Mouse (Mus musculus): ENCODE results near the gene Cdc37l1.
"Not testable (repeated sequence)": the region's sequence is repeated elsewhere in the genome, so short reads cannot be mapped to it uniquely, and the experiment has no call there.

Gene Cdc37l1

DNA sequence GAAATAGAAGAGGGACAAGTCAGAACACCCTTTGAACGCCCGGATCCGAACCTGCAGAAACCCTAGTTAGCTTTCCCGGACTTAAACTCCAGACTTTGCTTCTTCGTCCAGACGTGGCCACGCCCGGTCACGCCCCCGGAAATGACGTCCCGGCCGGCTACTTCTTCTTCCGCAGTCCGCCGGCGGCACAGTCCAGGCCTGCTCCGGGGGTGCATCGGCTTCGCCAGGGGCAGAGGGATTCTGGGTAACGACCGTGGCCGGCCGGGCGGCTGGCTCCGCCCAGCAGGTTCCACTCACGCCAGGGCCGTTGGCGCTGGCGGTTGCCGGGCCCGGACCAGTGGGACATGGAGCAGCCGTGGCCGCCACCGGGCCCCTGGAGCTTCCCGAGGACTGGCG, at the start of gene Cdc37l1:
Gene Cdc37l1, plus strand, starts transcription at position 159 of the 396 bp plus-strand sequence.
- in situ Hi-C loops (cut with MboI, MseI): no loop called here

DNA sequence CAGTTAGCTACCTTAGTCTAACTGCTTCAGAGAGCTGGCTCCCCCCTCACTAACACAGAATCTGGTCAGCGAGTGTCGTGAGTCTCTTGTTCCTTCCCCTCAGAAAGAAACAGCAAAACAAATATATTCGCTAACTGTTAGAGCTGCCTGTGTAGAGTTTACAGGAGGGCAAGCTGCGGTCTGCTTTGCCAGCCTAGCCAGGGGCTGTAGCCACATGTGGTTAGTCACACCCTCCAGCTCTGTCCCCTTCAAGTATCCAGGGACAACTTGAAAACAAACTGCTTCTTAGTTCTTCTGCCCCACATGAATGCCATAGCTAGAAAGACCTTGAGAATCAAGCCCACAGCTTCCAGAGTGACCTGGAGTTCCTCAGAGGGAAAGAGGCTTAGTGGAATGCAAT, 48.9 kb upstream of the Cdc37l1 start:
- in situ Hi-C loops (cut with MboI, MseI): loop anchor here (10.0 kb wide), 1 partner anchor 1674 kb away; no protein-coding TSS in a partner anchor

DNA sequence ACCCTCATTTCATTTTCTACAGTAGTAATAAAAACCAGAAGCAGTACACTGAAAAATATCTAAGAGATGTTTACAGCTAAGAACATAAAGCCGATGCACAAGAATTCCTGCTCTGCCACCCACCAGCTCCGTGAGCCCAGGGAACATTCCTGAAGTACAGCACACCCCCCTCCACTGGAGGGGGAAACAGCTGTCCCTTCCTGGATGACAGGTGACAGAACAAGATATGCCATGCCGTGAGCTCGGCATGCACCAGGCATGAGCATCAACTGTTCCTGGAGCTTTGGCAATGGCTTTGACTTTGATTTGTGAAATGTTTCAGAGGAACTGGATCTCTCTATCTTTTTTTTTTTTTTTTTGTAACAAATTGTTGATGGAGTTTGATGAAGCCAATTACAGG, 43.4 kb upstream of the Cdc37l1 start:
- in situ Hi-C loops (cut with MboI, MseI): loop anchor here (10.0 kb wide), 1 partner anchor 1668 kb away; no protein-coding TSS in a partner anchor

DNA sequence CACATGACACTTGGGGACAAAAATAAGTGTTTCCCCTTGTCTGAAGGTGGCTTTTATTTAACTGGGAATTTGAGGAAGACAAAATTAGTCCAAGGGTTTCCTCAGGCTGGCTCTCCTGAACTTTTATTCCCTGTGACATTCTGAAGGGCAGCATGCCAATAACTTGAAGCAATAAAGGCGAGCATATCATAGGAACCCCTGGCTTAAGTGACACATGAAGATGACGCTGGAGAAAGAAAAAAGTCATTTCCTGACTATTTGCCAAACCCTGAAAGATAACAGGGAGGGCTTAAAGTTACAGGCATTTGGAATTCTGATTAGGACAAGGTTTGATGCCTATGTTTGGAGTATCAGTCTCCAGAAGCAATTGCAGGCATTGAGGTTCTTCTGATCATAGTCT, 42.8 kb upstream of the Cdc37l1 start:
- in situ Hi-C loops (cut with MboI, MseI): loop anchor here (10.0 kb wide), 1 partner anchor 1667 kb away; no protein-coding TSS in a partner anchor

DNA sequence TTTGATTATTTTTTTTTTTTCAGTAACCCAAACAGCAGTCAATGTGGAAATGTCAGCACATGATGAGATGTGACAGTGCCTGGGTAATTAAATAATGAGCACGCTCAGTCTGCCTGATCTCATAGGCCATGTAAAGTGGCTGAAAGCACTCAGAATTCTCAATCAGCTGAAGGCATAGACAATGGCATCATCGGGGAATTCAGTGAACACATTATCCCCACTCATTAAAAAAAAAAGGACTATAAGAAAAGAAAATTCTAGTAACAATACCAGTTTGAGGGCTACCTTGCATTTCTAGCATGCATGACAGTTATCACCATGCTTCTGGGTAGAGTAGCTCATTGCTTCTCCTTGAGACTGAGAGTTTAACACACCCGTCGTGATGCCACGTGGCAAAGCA, 38.9 kb upstream of the Cdc37l1 start:
- in situ Hi-C loops (cut with MboI, MseI): no loop called here

DNA sequence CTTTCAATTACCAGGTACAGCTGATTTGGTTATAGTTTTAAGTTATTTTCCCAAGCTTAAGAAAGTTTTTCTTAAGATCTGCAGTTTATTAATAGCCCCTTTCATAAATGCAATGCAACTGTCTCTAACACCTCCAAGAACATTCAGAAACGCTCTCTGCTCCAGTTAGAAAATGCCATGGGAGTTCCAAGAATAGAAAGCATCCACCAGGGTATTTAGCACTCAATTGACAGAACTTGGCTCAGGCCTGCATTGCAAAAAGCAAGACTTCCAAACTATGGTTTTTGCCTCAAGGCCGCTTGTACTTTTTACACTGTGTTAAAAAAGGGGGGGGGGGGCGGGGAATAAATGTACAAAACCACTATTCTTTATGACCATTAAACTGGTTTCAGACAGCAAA, 27.0 kb upstream of the Cdc37l1 start:
- in situ Hi-C loops (cut with MboI, MseI): no loop called here

DNA sequence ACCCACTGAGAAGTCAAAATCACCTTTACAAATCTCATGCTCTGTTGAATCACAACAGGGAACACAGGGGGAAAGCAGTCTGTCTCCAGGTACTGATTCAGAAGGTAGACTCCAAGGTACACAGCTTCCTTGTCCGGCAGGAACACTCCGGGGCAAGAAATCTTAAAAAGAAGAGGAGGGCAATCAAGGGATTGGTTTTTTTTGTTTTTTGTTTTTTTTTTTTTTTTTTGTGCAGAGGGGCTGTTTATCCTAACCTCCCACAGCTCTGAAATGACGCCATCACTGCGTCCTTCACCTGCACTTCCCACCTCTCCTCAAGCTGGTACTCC, 26.7 kb upstream of the Cdc37l1 start:
- in situ Hi-C loops (cut with MboI, MseI): no loop called here

DNA sequence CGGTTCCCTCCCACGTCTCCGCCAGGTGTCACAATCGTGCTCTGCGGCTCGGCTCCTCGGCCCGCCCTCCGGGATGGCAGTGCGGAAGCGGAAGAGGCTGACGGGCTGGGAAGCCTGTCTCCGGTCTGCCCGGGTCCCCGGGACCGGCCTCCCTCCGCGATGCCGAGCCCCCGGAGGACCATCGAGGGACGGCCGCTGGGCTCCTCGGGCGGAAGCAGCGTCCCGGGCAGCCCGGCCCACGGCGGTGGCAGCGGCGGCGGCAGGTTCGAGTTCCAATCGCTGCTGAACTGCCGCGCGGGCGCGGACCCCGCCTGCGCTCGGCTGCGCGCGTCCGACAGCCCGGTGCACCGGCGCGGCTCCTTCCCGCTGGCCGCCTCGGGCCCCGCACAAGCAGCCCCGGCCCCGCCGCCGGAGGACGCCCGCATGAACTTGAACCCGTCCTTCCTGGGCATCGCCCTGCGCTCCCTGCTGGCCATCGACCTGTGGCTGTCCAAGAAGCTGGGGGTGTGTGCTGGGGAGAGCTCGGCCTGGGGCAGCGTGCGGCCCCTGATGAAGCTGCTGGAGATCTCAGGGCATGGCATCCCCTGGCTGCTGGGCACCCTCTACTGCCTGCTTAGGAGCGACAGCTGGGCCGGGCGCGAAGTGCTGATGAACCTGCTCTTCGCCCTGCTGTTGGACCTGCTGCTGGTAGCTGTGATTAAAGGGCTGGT, 26.2 kb upstream of the Cdc37l1 start, which contains the start of gene Plpp6:
Gene Plpp6, plus strand, starts transcription at position 112 of the 710 bp plus-strand sequence.
- in situ Hi-C loops (cut with MboI, MseI): no loop called here

DNA sequence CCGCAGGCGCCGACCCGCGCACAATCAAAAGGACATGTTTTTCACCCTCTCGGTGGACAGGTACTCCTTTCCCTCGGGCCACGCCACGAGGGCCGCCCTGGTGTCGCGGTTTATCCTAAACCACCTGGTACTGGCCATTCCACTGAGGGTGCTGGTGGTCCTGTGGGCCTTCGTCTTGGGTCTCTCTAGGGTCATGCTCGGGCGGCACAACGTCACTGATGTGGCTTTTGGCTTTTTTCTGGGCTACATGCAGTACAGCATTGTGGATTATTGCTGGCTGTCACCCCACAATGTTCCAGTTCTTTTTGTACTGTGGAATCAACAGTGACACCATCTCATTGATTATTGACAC, 25.6 kb upstream of the Cdc37l1 start:
- in situ Hi-C loops (cut with MboI, MseI): no loop called here

DNA sequence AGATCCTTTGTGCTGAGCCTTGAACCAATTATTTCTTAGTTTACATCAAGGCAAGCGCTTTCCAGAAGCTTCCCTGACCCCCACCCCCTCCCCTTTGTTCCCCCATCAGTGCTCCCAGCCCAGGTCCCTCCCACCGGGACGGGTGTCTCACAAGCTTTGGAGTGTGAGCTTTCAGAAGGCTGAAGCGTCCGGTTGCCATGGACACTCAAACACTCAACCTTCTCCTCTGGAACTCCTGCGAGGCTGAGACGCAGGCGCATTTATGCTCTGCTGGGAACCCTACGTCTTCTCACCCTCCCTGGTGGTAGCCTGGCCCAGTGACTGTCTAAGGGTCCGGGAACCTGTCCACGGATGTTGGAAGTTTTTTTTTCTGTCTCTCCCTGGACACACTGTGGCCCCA, 22.5 kb upstream of the Cdc37l1 start, which contains the start of gene 4430402I18Rik:
Gene 4430402I18Rik, minus strand, starts transcription at position 149 of the 400 bp plus-strand sequence.
- in situ Hi-C loops (cut with MboI, MseI): no loop called here

DNA sequence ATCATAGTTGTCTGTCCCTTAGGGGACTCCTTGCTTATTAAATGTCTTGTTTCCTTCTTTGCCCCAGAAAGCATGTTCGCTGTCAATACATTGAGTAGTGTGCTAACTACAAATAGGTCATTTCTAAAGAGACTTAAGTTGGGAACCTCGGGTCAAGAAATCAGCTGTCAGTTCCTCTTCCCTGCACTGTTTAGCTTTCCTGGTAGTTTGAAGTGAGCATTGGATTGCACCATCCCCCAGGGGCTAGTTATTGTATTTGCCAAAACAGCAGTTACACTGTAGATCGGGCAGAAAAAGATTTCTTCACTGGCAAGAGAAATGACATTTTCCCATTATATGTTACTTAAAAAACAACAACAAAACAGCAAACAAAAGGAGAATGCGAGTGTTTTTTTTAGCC, 22.0 kb upstream of the Cdc37l1 start:
- in situ Hi-C loops (cut with MboI, MseI): no loop called here

DNA sequence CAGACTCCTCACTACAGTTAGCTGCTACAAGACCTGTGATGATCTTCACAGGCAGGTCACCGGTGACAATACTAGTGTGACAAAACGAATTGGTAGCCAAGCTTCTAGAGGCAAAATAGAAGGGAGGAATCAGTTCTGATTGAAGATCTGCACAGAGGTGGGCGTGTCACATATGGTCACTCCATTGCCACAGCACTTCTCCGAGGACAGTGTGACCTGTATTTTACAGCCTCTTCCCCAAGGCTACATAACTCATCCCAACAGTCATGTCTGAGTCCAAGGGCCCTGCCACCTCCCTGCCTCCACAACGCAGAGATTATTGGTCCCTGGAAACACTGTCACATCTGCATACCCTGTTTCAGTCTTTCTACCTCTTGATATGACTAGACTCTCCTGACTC, 20.9 kb upstream of the Cdc37l1 start:
- in situ Hi-C loops (cut with MboI, MseI): no loop called here

DNA sequence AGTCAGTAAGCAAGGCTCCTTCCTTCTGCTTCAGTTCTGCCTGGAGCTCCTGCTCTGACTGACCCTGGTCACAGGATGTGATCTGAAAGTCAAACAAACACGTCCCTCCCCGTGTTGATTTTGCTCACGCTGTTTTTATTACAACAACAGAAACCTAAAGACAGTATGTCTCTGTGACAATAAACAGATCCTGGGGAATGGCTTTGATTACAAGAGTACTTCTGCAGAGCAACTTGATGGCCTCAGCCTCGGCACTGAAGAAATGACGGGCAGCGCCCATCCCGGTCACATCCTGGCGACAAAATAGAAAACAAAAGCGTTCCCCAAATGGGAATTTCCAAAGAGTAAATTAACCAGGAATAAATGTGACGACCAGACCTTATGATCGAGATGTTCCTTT, 19.9 kb upstream of the Cdc37l1 start:
- in situ Hi-C loops (cut with MboI, MseI): no loop called here

DNA sequence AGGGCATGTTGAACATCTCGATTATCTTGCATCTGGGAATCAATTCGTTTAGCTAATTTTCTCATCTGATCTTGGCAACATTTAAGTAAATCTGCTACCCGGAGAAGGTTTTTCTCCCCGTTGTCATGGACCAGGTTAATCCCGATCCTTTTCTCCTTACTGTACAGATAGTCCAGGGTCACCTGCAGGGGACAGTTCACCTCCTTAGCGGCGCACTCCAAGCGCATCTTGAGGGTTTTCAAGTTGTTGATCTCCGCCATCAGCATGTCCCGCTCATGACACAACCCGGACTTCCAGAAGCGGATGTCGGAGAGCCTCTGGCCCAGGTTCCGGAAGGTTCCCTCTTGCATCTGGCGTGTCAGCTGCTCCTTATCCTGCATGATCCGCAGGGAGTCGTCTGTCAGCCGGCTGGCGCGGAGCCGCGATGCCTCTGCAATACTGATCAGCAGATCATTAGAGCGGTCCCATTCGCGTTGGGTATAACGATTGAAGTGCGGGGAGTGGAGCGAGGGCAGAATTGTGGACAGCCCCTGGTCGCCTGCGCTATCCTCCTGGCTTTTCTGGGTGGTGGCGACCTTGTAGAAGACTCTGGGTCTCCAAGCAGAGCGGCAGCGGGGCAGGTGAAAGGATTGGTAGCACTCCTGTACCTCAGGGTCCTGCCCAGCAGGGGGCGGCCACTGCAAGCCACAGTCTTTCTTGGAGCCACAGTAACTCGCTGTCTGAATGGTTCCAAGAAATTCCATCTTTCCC, 15.1 kb upstream of the Cdc37l1 start:
- in situ Hi-C loops (cut with MboI, MseI): no loop called here

DNA sequence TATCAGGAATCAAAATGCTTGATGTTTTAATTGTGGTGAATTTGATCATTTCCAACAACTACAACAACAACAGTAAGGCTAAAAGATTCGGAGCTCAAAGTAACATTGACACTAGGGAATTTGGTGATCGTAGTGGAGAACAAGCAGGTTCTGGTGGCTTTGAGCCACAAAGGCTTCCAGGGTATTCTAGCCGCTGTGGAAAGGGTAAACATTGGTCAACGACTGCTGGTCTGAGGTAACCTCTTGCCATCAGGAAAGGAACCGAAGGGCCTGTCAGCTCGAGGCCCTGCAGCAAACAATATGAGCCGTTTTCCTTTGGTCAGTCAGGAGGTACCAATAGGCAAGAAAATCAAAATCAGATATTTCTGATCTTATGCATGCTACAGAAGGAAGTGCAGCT, 7.5 kb upstream of the Cdc37l1 start:
- in situ Hi-C loops (cut with MboI, MseI): no loop called here

DNA sequence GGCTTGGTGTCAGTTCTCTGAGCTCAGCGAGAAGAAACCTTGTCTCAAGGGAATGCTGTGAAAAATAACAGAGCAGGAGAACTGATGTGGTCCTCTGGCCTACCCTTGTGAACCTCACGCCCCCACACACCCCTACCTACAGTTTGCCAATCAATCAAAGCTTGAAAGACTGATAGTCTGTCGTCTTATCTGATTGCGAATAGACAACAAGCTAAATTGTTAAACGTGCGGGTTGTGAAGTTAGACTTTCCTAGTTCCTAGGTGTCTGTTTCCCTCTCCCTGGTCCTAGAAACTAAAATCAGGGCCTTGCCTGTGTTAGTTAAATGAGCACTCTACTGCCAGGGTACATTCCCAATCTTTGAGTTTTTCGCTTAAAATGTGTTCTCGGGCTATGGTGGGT, 637 bp upstream of the Cdc37l1 start:
- in situ Hi-C loops (cut with MboI, MseI): no loop called here

DNA sequence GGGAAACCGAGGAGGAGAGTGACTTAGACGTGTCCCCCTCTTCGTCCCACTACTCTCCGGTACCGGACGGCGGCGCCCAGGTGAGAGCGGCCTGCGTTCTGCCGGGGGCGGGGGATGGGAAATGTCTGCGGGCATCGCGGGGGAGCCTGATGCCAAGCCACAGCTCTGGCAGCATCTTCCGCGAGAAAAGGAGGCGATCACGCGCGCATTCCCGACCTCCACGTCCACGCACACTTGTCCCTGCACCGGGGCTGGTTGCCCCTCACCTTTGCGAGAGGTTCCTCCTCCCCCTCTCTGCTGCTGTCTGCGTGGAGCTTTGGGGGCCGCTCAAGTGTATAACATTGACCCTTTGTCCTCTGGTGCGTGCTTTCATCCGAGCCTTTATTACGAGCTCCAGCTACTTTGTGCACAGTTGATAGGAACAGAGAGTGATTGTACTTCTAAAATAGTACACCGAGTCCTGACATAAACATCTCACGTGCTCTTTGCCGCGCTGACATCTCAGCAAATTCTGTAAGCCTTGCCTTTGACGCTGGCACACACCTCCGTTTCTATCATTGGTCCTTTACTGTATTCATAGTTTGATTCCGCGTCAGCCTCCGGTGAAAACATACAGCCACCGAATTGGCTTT, 554 bp downstream of the Cdc37l1 start:
- in situ Hi-C loops (cut with MboI, MseI): no loop called here

DNA sequence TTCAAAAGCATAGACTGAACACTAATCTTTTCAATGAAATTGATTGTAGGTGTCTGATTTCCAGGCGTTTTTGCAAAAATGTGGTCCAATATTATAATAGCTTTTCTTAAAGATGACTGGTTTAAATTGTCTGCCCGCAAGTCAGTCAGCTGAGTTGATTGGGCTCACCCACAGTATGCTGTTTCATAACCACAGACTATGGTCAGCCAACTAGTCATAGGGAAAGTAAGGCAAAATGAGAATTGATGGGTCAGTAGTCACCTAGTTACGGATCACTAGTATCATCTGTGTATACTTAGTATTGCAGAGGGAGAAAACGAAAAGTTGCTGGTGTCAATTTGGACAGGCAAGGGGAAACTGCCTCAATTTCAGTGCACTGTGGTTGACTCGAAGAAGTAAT, 1.2 kb downstream of the Cdc37l1 start:
- in situ Hi-C loops (cut with MboI, MseI): no loop called here

DNA sequence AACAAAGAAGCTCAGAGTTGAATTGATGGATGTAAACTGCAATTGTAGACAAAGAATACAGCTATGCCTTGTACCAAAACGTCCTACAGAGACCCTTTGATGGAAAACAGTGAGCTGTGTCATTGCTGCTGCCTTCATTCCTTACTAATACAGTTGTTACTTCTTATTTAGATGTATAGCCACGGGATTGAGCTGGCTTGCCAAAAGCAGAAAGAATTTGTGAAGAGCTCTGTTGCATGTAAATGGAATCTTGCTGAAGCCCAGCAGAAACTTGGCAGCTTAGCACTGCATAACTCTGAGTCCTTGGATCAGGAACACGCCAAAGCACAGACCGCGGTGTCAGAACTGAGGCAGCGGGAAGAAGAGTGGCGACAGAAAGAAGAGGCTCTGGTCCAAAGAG, 4.7 kb downstream of the Cdc37l1 start:
- in situ Hi-C loops (cut with MboI, MseI): no loop called here

DNA sequence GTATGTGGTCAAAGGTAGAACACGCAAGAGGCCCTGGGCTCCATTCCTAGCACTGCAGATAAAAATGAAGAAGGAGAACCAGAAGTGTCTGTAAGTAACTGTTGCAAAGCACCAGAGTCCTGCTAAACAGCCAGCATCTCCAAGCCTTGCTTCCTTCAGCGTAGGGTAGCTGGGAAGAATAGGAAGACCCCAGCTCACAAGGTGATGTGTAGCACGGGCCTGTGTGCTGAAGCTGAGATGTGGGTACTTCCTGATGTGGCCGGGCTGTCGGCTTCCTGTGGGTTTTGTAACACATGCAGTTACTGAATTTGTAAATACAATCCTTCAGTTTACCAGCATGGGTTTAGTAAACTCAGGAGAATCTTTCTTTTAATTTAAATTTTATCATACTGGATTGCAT, 5.2 kb downstream of the Cdc37l1 start:
- in situ Hi-C loops (cut with MboI, MseI): no loop called here

DNA sequence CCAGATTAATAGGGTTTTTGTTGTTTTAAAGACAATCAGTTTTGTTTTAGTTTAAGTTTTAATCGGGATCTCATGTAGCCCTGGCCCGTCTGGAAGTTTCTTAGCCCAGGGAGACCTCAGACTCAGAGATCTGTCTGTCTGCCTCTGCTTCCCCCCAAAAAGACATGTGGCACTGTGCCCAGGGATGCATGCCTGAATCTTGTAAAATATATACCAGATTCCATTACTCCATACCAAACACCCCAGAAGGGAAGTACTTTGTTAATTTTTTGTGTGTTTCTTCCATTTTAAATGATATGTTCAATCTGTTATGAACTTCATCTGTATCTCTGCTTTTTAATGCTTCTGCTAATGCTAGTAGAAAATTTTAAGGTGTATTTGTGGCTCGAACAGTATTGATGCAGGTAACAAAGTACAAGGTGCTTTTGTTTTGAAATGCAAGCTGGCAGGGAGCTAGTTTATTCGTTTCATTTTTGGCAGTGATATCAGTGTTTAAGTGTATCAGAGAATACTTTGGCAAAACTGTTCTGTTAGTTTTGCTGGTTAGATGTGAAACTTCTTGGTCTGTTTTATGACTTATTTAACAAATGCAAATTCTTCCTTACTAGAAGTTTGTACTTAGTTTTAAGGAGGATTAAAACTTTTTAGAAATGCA, 8.0 kb downstream of the Cdc37l1 start:
- in situ Hi-C loops (cut with MboI, MseI): no loop called here

DNA sequence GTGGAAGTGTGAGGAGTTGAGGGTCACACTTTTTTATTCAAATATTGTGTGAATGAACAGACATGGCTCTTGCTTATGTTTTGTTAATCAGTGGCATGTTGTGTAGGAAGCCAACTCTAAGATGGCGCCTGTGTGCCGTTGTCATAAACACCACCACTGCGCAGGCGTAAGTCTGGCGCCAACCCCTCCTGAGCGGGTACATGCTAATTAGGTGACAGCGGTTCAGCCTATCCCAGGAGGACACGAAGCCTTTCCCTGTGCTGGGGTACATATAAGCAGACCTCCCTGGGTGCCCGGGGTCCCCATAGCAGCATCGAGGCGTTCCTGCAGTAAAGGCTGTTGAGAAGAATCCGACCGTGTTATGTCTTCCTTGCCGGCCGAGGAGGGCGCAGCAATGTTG, 10.2 kb downstream of the Cdc37l1 start:
- in situ Hi-C loops (cut with MboI, MseI): not testable (repeated sequence)
